Mouse (Mus musculus): ENCODE measurements around the gene Zfp367.

Gene Zfp367

DNA sequence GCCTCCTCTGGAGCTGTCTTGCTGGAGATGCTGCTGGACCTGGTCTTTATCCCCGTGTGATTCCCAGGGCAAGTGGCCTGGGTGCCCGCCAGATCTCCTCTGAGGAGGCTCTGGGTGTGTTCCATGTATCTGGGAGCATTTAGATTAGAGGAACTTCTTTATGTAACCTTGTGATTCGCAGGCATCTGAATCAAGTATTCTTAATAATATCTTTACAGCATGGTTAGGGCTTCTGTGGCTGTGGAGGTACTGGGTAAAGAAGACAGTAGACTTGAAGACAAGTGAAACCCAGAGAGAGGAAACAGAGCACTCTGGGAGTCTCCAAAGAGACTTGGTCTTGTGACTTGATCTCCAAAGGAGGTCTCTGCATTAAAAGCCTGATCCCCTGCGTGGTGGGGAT lies 63.9 kb downstream of the Zfp367 start, which contains the start of gene Hsd17b3:
TSS of gene Hsd17b3 (minus strand) at position 101 of the 400 bp plus-strand sequence.
- DNase-seq: no peak

DNA sequence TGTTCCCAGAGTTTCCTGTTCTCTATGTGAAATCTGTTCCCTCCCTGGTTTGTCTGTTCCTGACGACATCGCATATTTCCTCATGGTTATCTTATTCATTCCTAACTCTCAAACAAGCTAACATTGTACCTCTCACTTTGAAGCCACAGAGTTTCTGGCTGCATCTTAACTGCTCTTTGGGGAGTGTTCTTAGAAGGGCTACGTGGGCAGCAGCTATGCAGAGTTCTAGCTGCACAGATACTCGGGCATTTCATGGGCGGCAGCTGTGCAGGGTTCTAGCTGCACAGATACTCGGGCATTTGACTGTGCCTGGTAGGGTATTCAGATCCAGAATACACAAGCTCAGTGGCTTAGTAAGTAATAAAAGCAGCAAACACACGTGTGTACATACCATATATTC lies 64.9 kb downstream of the Zfp367 start:
- no peak for DNase-seq

DNA sequence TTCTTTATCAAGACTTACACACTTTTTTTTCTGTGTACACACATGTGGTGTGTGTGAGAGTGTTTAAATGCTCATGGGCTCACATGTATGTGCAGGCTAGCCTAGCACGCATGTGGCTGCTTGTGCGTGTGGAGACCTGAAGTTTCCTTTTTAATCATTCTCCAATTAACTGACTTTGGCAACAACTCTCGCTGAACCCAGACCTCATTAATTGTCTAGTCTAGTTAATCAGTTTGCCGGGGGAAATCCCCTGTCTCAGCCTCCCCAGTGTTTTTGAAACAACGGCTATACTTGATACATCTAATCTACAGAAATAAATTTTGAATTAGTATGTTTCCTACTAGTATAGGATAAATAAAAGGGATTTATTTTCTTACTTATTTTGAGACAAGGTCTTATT lies 67.0 kb downstream of the Zfp367 start:
- DNase-seq: peak; percentile 39 to 56

DNA sequence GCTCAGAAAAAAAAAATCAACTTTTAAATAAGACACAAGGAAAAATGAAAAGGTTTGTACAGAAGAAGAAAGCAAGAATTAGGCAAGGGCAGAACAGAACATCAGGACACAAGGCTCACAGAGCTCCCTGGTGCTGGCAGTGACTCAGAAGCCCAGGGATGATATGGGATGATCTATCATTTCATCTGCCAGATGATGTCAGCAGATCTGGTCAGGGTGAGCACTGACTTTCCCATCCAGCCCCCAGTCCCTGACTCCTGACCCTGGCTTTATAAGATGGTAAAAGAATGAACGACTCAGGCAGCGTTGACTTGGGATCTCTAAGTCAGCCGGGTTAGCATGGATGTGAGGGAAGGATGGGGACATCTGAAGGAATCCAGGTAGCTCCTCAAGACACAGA lies 69.7 kb downstream of the Zfp367 start:
- DNase-seq: no peak
